31 mouse cellular contexts compared by ENCODE assay signal in the genomic region with DNA sequence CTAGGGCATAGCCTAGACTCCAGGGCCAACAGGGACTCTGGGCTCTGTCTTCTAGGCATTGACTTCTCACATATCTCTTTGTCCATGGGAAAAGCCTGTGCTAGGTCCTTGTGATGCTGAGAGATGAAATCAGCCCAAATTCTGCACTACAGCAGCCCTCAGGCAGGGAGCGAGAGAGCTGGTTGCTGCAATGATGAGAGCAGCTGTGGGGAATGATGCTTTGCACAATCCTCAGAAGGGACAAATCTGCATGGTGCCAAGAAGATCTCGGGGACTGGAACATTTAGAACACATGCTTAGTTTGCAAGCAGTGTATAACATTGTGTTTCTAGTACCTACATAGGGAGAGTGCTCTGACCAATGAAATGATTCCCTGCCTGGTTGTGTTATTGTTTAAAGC.
A peak's percentile ranks its signal among the peaks of the same experiment; 100 is the strongest.
DNase-seq lines count a peak whose midpoint lies in the region; ATAC-seq lines count a peak whose summit lies in the region.
"Had no signal": no experiment of that assay in that cellular context is flagged by ENCODE, and none has a peak within 500 bp of the region (broad histone marks: within the 10 kb centered on the region; RNA-seq: fewer than 3 reads in every experiment).

No protein-coding gene starts in this region.

- no peak overlapping the region for H3K27ac ChIP-seq in heart, embryonic 11.5 days (ENCODE audit: low read depth, low read length)
- H3K27ac ChIP-seq: embryonic facial prominence, embryonic 13.5 days; heart, embryonic 15.5 days; hindbrain, embryonic 12.5 days; hindbrain, postnatal 0 days; left cerebral cortex, adult 2 months; limb, embryonic 13.5 days had no signal

- no peaks in the 10 kb centered on the region for H3K36me3 ChIP-seq in heart, embryonic 11.5 days (ENCODE audit: control insufficient read depth, insufficient read depth, low read length)
- H3K36me3 ChIP-seq: embryonic facial prominence, embryonic 13.5 days; heart, embryonic 15.5 days; hindbrain, embryonic 12.5 days; limb, embryonic 13.5 days had no signal

- 69% methylated on average over 2 of the region's 2 CpGs for WGBS in heart, embryonic 11.5 days (ENCODE audit: insufficient replicate concordance)

- no peak overlapping the region for H3K9ac ChIP-seq in heart, embryonic 11.5 days (ENCODE audit: low read depth, low read length)
- H3K9ac ChIP-seq: embryonic facial prominence, embryonic 13.5 days; heart, embryonic 15.5 days; hindbrain, embryonic 12.5 days; limb, embryonic 13.5 days had no signal

- H3K4me2 ChIP-seq in heart, embryonic 11.5 days, result no peak overlapping the region
- H3K4me2 ChIP-seq: embryonic facial prominence, embryonic 13.5 days; heart, embryonic 15.5 days; hindbrain, embryonic 12.5 days; limb, embryonic 13.5 days; liver, embryonic 11.5 days had no signal

- no peaks in the 10 kb centered on the region for H3K9me3 ChIP-seq in heart, embryonic 11.5 days (replicated peaks; ENCODE audit: control insufficient read depth, low read length)
- H3K9me3 ChIP-seq: embryonic facial prominence, embryonic 13.5 days; heart, embryonic 15.5 days; hindbrain, embryonic 12.5 days; limb, embryonic 13.5 days had no signal

- peak; percentile 17 to 38 for DNase-seq in heart, adult 18-20 months
- DNase-seq in lung, postnatal 14 days, result peak; percentile 10
- DNase-seq in lung, adult 18-20 months, result no peak
- DNase-seq in gastrocnemius, adult 8-10 months (ENCODE audit: low spot score in 2 of 2), result peak; percentile 4 to 12
- DNase-seq in spleen, postnatal 10 days (ENCODE audit: low spot score in 2 of 2), result no peak
- no peak for DNase-seq in adrenal gland, adult 8-10 months
- DNase-seq: adrenal gland, postnatal 14 days; B cell, adult 2 months; cerebellum, adult 11-12 months; cerebellum, adult 9-11 months; embryo, embryonic 11 days; heart, postnatal 36 days; kidney, adult 9 months; kidney, postnatal 14 days; midbrain, embryonic 14.5 days; right cerebral cortex, postnatal 25 days; spleen, adult 18-20 months; thymus, adult 2 months; thymus, postnatal 36 days had no signal

- no peak for ATAC-seq in heart, embryonic 11.5 days (replicated peaks; ENCODE audit: insufficient number of reproducible peaks, low FRiP score, low TSS enrichment)
- ATAC-seq: activated CD4-positive, CD25-positive, alpha-beta regulatory T cell, adult 4 months; forebrain, embryonic 16.5 days; hindbrain, postnatal 0 days; intestine, postnatal 0 days had no signal

- no peaks in the 10 kb centered on the region for H3K27me3 ChIP-seq in heart, embryonic 11.5 days (ENCODE audit: control insufficient read depth, insufficient read depth, low read length)
- H3K27me3 ChIP-seq: embryonic facial prominence, embryonic 13.5 days; heart, embryonic 15.5 days; hindbrain, embryonic 12.5 days; limb, embryonic 13.5 days had no signal

- H3K4me3 ChIP-seq in heart, embryonic 11.5 days (ENCODE audit: low read depth, low read length), result no peak overlapping the region
- H3K4me3 ChIP-seq: embryonic facial prominence, embryonic 13.5 days; erythroblast, embryonic 14.5 days; heart, embryonic 15.5 days; hindbrain, embryonic 12.5 days; left cerebral cortex, adult 2 months; limb, embryonic 13.5 days had no signal

- no peaks in the 10 kb centered on the region for H3K4me1 ChIP-seq in heart, embryonic 11.5 days (ENCODE audit: control insufficient read depth, insufficient read depth, low read length)
- H3K4me1 ChIP-seq: embryonic facial prominence, embryonic 13.5 days; heart, embryonic 15.5 days; hindbrain, embryonic 12.5 days; limb, embryonic 13.5 days had no signal

Comparison
In these comparisons a context has a peak if more than half of its experiments do, and no peak if none do; other contexts are left out.
1. DNase-seq: peak in heart, adult 18-20 months (2 of 2), lung, postnatal 14 days (single experiment) and gastrocnemius, adult 8-10 months (2 of 2); none in lung, adult 18-20 months (0 of 2), spleen, postnatal 10 days (0 of 2) and adrenal gland, adult 8-10 months (single experiment).